Mouse (Mus musculus) heart, embryonic 11.5 days (tissue): ENCODE measurements around the gene Palld. TPM values are rescaled to one million over a fixed set of nuclear protein-coding genes. Genes with fewer than 3 reads are reported as not detected.

Experiments used
- ATAC-seq: fragments of 200-750 bp; cut with Nextera tagmentation; replicated peaks from 2 replicates; pipeline ENCODE4 v1.8.0; 2017; ENCODE audit warnings: moderate library complexity; ENCODE audit not compliant: insufficient number of reproducible peaks, low FRiP score, low TSS enrichment
- H3K27ac ChIP-seq: fragments of 300-500 bp; sonication (generic); 2 replicates; pipeline ENCODE4 v1.5.1; 2014; ENCODE audit warnings: mild to moderate bottlenecking, low read depth, low read length
- H3K27me3 ChIP-seq: fragments of 300-500 bp; sonication (generic); 2 replicates; pipeline ENCODE4 v1.6.1; 2014; ENCODE audit warnings: mild to moderate bottlenecking, low read length, mixed read lengths; ENCODE audit not compliant: control insufficient read depth, insufficient read depth
- H3K36me3 ChIP-seq: fragments of 300-500 bp; sonication (generic); 2 replicates; pipeline ENCODE4 v1.6.1; 2014; ENCODE audit warnings: mild to moderate bottlenecking, low read length, moderate library complexity, mixed read lengths; ENCODE audit not compliant: control insufficient read depth, insufficient read depth
- H3K4me1 ChIP-seq: fragments of 300-500 bp; sonication (generic); 2 replicates; pipeline ENCODE4 v1.6.1; 2014; ENCODE audit warnings: low read length; ENCODE audit not compliant: control insufficient read depth, insufficient read depth
- H3K4me2 ChIP-seq: fragments of 300-500 bp; sonication (generic); 2 replicates; pipeline ENCODE4 v1.6.1; 2014; ENCODE audit warnings: mild to moderate bottlenecking, moderate library complexity
- H3K4me3 ChIP-seq: fragments of 300-500 bp; sonication (generic); 2 replicates; pipeline ENCODE4 v1.5.1; 2014; ENCODE audit warnings: low read depth, low read length
- H3K9ac ChIP-seq: fragments of 300-500 bp; sonication (generic); 2 replicates; pipeline ENCODE4 v1.6.1; 2014; ENCODE audit warnings: mild to moderate bottlenecking, low read depth, low read length, moderate library complexity
- H3K9me3 ChIP-seq: fragments of 300-500 bp; sonication (generic); replicated peaks from 2 replicates; pipeline ENCODE4 v1.6.1; 2016; ENCODE audit warnings: low read length; ENCODE audit not compliant: control insufficient read depth
- WGBS: fragments of 180-500 bp; shearing (Covaris S2); extraction: QIAGEN DNeasy Blood & Tissue Kit; methylation state at CpG from one replicate; pipeline ENCODE4 v1.1.7; 2014; ENCODE audit not compliant: insufficient replicate concordance; 5-methylcytosine and 5-hydroxymethylcytosine counted together
- polyA plus RNA-seq: library from polyadenylated mRNA; unstranded; fragments of >200 nt; fragmentation: Nextera tagmentation; extraction: Ambion mirVana; gene quantifications from 2 replicates; pipeline ENCODE4 v1.2.1, GENCODE M21; 2014

The Palld gene
- polyA plus RNA-seq, 1 experiment from 2014 or later = 157 TPM

GRCm38 (mm10) chr8:61645642-61646041 lies 256.8 kb downstream of the Palld start:
- no peak overlapping the region for H3K4me2 ChIP-seq
- no peak overlapping the region for H3K4me3 ChIP-seq
- peaks cover 14% of the 10 kb centered on the region for H3K4me1 ChIP-seq
- no peaks in the 10 kb centered on the region for H3K36me3 ChIP-seq
- no peaks in the 10 kb centered on the region for H3K27me3 ChIP-seq
- no peaks in the 10 kb centered on the region for H3K9me3 ChIP-seq
- H3K27ac ChIP-seq = no peak overlapping the region
- no peak for ATAC-seq
- no peak overlapping the region for H3K9ac ChIP-seq
- WGBS = 68% methylated on average over 6 of the region's 6 CpGs

- Histone ChIP-seq H3K4me2 (no peak overlapping the region), H3K4me1 (peaks cover 6% of the 10 kb centered on the region; the same call in 1 of the 2 replicates), H3K36me3 (0 out of 2 replicates have a peak, but pooled peaks cover 2% of the 10 kb centered on the region), H3K27ac (no peak overlapping the region), H3K27me3 (no peaks in the 10 kb centered on the region), H3K9me3 (no peaks in the 10 kb centered on the region), H3K9ac (no peak overlapping the region), H3K4me3 (no peak overlapping the region)
- no peak for ATAC-seq
- WGBS = 46% methylated on average over 3 of the region's 3 CpGs
Measured at GRCm38 (mm10) chr8:61643215-61643614, 259.3 kb downstream of the Palld start.

- Histone ChIP-seq H3K4me1 (peaks cover 6% of the 10 kb centered on the region; the same call in 1 of the 2 replicates), H3K9me3 (no peaks in the 10 kb centered on the region), H3K4me2 (no peak overlapping the region), H3K9ac (no peak overlapping the region), H3K4me3 (no peak overlapping the region), H3K27ac (no peak overlapping the region), H3K27me3 (no peaks in the 10 kb centered on the region), H3K36me3 (0 out of 2 replicates have a peak, but pooled peaks cover 2% of the 10 kb centered on the region)
- WGBS = 63% methylated on average over 4 of the region's 4 CpGs
- no peak for ATAC-seq
Measured at GRCm38 (mm10) chr8:61642358-61642847, 260.1 kb downstream of the Palld start.

GRCm38 (mm10) chr8:61639596-61639995 lies 262.9 kb downstream of the Palld start:
- H3K27me3 ChIP-seq = no peaks in the 10 kb centered on the region
- H3K36me3 ChIP-seq = 0 out of 2 replicates have a peak, but pooled peaks cover 2% of the 10 kb centered on the region
- peaks cover 6% of the 10 kb centered on the region; the same call in 1 of the 2 replicates for H3K4me1 ChIP-seq
- WGBS = 84% methylated on average over 2 of the region's 2 CpGs
- no peak overlapping the region for H3K4me3 ChIP-seq
- no peak overlapping the region for H3K4me2 ChIP-seq
- no peak overlapping the region for H3K27ac ChIP-seq
- H3K9ac ChIP-seq = no peak overlapping the region
- H3K9me3 ChIP-seq = no peaks in the 10 kb centered on the region
- ATAC-seq = no peak

- no peak overlapping the region for H3K4me2 ChIP-seq
- 0 out of 2 replicates have a peak, but pooled peaks cover 2% of the 10 kb centered on the region for H3K36me3 ChIP-seq
- H3K27ac ChIP-seq = peak overlapping the region; percentile 71
- no peak overlapping the region for H3K4me3 ChIP-seq
- no peaks in the 10 kb centered on the region for H3K27me3 ChIP-seq
- ATAC-seq = no peak
- no peak overlapping the region for H3K9ac ChIP-seq
- 53% methylated on average over 3 of the region's 3 CpGs for WGBS
- no peaks in the 10 kb centered on the region for H3K9me3 ChIP-seq
- H3K4me1 ChIP-seq = peaks cover 6% of the 10 kb centered on the region; the same call in 1 of the 2 replicates
Measured at GRCm38 (mm10) chr8:61639008-61639407, 263.5 kb downstream of the Palld start.

GRCm38 (mm10) chr8:61637736-61638135 lies 264.8 kb downstream of the Palld start:
- Histone ChIP-seq H3K4me3 (no peak overlapping the region), H3K4me2 (no peak overlapping the region), H3K9ac (no peak overlapping the region), H3K9me3 (no peaks in the 10 kb centered on the region), H3K36me3 (0 out of 2 replicates have a peak, but pooled peaks cover 2% of the 10 kb centered on the region), H3K27me3 (no peaks in the 10 kb centered on the region), H3K4me1 (peaks cover 6% of the 10 kb centered on the region; the same call in 1 of the 2 replicates), H3K27ac (no peak overlapping the region)
- WGBS = 72% methylated on average over 4 of the region's 4 CpGs
- no peak for ATAC-seq

GRCm38 (mm10) chr8:61634811-61635210 lies 267.7 kb downstream of the Palld start:
- Histone ChIP-seq H3K4me1 (peaks cover 4% of the 10 kb centered on the region; the same call in 1 of the 2 replicates), H3K4me3 (no peak overlapping the region), H3K36me3 (no peaks in the 10 kb centered on the region), H3K9ac (no peak overlapping the region), H3K9me3 (no peaks in the 10 kb centered on the region), H3K27ac (no peak overlapping the region), H3K27me3 (no peaks in the 10 kb centered on the region), H3K4me2 (no peak overlapping the region)
- 78% methylated on average over 1 of the region's 1 CpGs for WGBS
- ATAC-seq = no peak

- H3K27ac ChIP-seq = no peak overlapping the region
- no peaks in the 10 kb centered on the region for H3K36me3 ChIP-seq
- ATAC-seq = no peak
- no peak overlapping the region for H3K4me3 ChIP-seq
- no peaks in the 10 kb centered on the region for H3K27me3 ChIP-seq
- H3K9me3 ChIP-seq = no peaks in the 10 kb centered on the region
- no peak overlapping the region for H3K9ac ChIP-seq
- 69% methylated on average over 2 of the region's 2 CpGs for WGBS
- no peaks in the 10 kb centered on the region for H3K4me1 ChIP-seq
- H3K4me2 ChIP-seq = no peak overlapping the region
Measured at GRCm38 (mm10) chr8:61632331-61632730, 270.2 kb downstream of the Palld start.

- H3K27ac ChIP-seq = no peak overlapping the region
- no peak overlapping the region for H3K4me3 ChIP-seq
- H3K9ac ChIP-seq = no peak overlapping the region
- H3K27me3 ChIP-seq = no peaks in the 10 kb centered on the region
- H3K4me1 ChIP-seq = peaks cover 6% of the 10 kb centered on the region; the same call in 1 of the 2 replicates
- H3K4me2 ChIP-seq = no peak overlapping the region
- H3K9me3 ChIP-seq = no peaks in the 10 kb centered on the region
- H3K36me3 ChIP-seq = no peaks in the 10 kb centered on the region
- WGBS = 55% methylated on average over 1 of the region's 1 CpGs
- ATAC-seq = no peak
Measured at GRCm38 (mm10) chr8:61629631-61629968, 272.9 kb downstream of the Palld start.
